Mouse (Mus musculus): ENCODE data around the gene Coq8b. TPM values are rescaled to one million over a fixed set of nuclear protein-coding genes. Genes with fewer than 3 reads are reported as not detected.
A peak's percentile ranks its signal among the peaks of the same experiment; 100 is the strongest.

The Coq8b gene
- polyA plus RNA-seq, 1 experiment from 2014 or later, result 23.4 TPM

- Histone ChIP-seq H3K9me3 (ENCODE audit: control insufficient read depth, low read length) (no peaks in the 10 kb centered on the region), H3K27me3 (ENCODE audit: control insufficient read depth, insufficient read depth, low read depth, low read length) (no peaks in the 10 kb centered on the region), H3K9ac (ENCODE audit: low read length) (no peak overlapping the region), H3K4me2 (ENCODE audit: low read depth, low read length) (no peak overlapping the region), H3K4me1 (replicated peaks; ENCODE audit: control insufficient read depth, insufficient read depth, low read length) (no peaks in the 10 kb centered on the region), H3K27ac (ENCODE audit: low read length) (no peak overlapping the region), H3K36me3 (ENCODE audit: control insufficient read depth, insufficient read depth, low read length) (peaks cover 36% of the 10 kb centered on the region), H3K4me3 (ENCODE audit: low read length) (no peak overlapping the region)
- ATAC-seq (ENCODE audit: low read depth), result no peak
- 81% methylated on average over 4 of the region's 4 CpGs for WGBS
Measured at GRCm38 (mm10) chr7:27274916-27275315, 42.1 kb downstream of the Coq8b start.

- Histone ChIP-seq H3K9ac (ENCODE audit: low read length) (no peak overlapping the region), H3K4me1 (replicated peaks; ENCODE audit: control insufficient read depth, insufficient read depth, low read length) (no peaks in the 10 kb centered on the region), H3K27me3 (ENCODE audit: control insufficient read depth, insufficient read depth, low read depth, low read length) (no peaks in the 10 kb centered on the region), H3K4me3 (ENCODE audit: low read length) (no peak overlapping the region), H3K27ac (ENCODE audit: low read length) (no peak overlapping the region), H3K36me3 (ENCODE audit: control insufficient read depth, insufficient read depth, low read length) (peaks cover 34% of the 10 kb centered on the region), H3K4me2 (ENCODE audit: low read depth, low read length) (no peak overlapping the region), H3K9me3 (ENCODE audit: control insufficient read depth, low read length) (no peaks in the 10 kb centered on the region)
- no peak for ATAC-seq (ENCODE audit: low read depth)
- 58% methylated on average over 7 of the region's 7 CpGs for WGBS
Measured at GRCm38 (mm10) chr7:27276021-27276420, 43.2 kb downstream of the Coq8b start.

- H3K4me1 ChIP-seq (replicated peaks; ENCODE audit: control insufficient read depth, insufficient read depth, low read length), result no peaks in the 10 kb centered on the region
- H3K36me3 ChIP-seq (ENCODE audit: control insufficient read depth, insufficient read depth, low read length), result peaks cover 32% of the 10 kb centered on the region
- H3K9ac ChIP-seq (ENCODE audit: low read length), result no peak overlapping the region
- no peaks in the 10 kb centered on the region for H3K27me3 ChIP-seq (ENCODE audit: control insufficient read depth, insufficient read depth, low read depth, low read length)
- 83% methylated on average over 3 of the region's 3 CpGs for WGBS
- ATAC-seq (ENCODE audit: low read depth), result no peak
- no peak overlapping the region for H3K4me3 ChIP-seq (ENCODE audit: low read length)
- no peak overlapping the region for H3K27ac ChIP-seq (ENCODE audit: low read length)
- no peak overlapping the region for H3K4me2 ChIP-seq (ENCODE audit: low read depth, low read length)
- no peaks in the 10 kb centered on the region for H3K9me3 ChIP-seq (ENCODE audit: control insufficient read depth, low read length)
Measured at GRCm38 (mm10) chr7:27277191-27277590, 44.4 kb downstream of the Coq8b start.

- Histone ChIP-seq H3K4me2 (ENCODE audit: low read depth, low read length) (no peak overlapping the region), H3K36me3 (ENCODE audit: control insufficient read depth, insufficient read depth, low read length) (peaks cover 24% of the 10 kb centered on the region), H3K27me3 (ENCODE audit: control insufficient read depth, insufficient read depth, low read depth, low read length) (0 out of 2 replicates have a peak, but pooled peaks cover 2% of the 10 kb centered on the region), H3K4me3 (ENCODE audit: low read length) (no peak overlapping the region), H3K9ac (ENCODE audit: low read length) (no peak overlapping the region), H3K4me1 (replicated peaks; ENCODE audit: control insufficient read depth, insufficient read depth, low read length) (peaks cover 9% of the 10 kb centered on the region), H3K9me3 (ENCODE audit: control insufficient read depth, low read length) (no peaks in the 10 kb centered on the region), H3K27ac (ENCODE audit: low read length) (no peak overlapping the region)
- no peak for ATAC-seq (ENCODE audit: low read depth)
- 56% methylated on average over 13 of the region's 13 CpGs for WGBS
Measured at GRCm38 (mm10) chr7:27281717-27282116, 48.9 kb downstream of the Coq8b start.

GRCm38 (mm10) chr7:27282225-27282624 is 49.4 kb downstream of the Coq8b start:
- peaks cover 9% of the 10 kb centered on the region for H3K4me1 ChIP-seq (replicated peaks; ENCODE audit: control insufficient read depth, insufficient read depth, low read length)
- H3K9me3 ChIP-seq (ENCODE audit: control insufficient read depth, low read length), result no peaks in the 10 kb centered on the region
- no peak for ATAC-seq (ENCODE audit: low read depth)
- H3K4me3 ChIP-seq (ENCODE audit: low read length), result no peak overlapping the region
- no peak overlapping the region for H3K9ac ChIP-seq (ENCODE audit: low read length)
- H3K27ac ChIP-seq (ENCODE audit: low read length), result no peak overlapping the region
- H3K27me3 ChIP-seq (ENCODE audit: control insufficient read depth, insufficient read depth, low read depth, low read length), result 0 out of 2 replicates have a peak, but pooled peaks cover 2% of the 10 kb centered on the region
- H3K4me2 ChIP-seq (ENCODE audit: low read depth, low read length), result no peak overlapping the region
- peaks cover 20% of the 10 kb centered on the region for H3K36me3 ChIP-seq (ENCODE audit: control insufficient read depth, insufficient read depth, low read length)
- WGBS, result 63% methylated on average over 4 of the region's 4 CpGs

GRCm38 (mm10) chr7:27284865-27285697 is 52.3 kb downstream of the Coq8b start:
- peak; percentile 73 for ATAC-seq (ENCODE audit: low read depth)
- Histone ChIP-seq H3K9me3 (ENCODE audit: control insufficient read depth, low read length) (peaks cover 4% of the 10 kb centered on the region; the same call in 1 of the 2 replicates), H3K27ac (ENCODE audit: low read length) (no peak overlapping the region), H3K4me3 (ENCODE audit: low read length) (peak overlapping the region; percentile 20), H3K27me3 (ENCODE audit: control insufficient read depth, insufficient read depth, low read depth, low read length) (0 out of 2 replicates have a peak, but pooled peaks cover 2% of the 10 kb centered on the region), H3K4me1 (replicated peaks; ENCODE audit: control insufficient read depth, insufficient read depth, low read length) (peaks cover 9% of the 10 kb centered on the region), H3K36me3 (ENCODE audit: control insufficient read depth, insufficient read depth, low read length) (peaks cover 13% of the 10 kb centered on the region), H3K9ac (ENCODE audit: low read length) (peak overlapping the region; percentile 21; the same call in 1 of the 2 replicates), H3K4me2 (ENCODE audit: low read depth, low read length) (peak overlapping the region; percentile 45)
- 2% methylated on average over 28 of the region's 28 CpGs for WGBS

- 3% methylated on average over 8 of the region's 8 CpGs for WGBS
- peaks cover 4% of the 10 kb centered on the region; the same call in 1 of the 2 replicates for H3K9me3 ChIP-seq (ENCODE audit: control insufficient read depth, low read length)
- ATAC-seq (ENCODE audit: low read depth), result peak; percentile 85
- no peak overlapping the region for H3K27ac ChIP-seq (ENCODE audit: low read length)
- peak overlapping the region; percentile 45 for H3K4me2 ChIP-seq (ENCODE audit: low read depth, low read length)
- H3K27me3 ChIP-seq (ENCODE audit: control insufficient read depth, insufficient read depth, low read depth, low read length), result 0 out of 2 replicates have a peak, but pooled peaks cover 2% of the 10 kb centered on the region
- no peak overlapping the region for H3K9ac ChIP-seq (ENCODE audit: low read length)
- H3K36me3 ChIP-seq (ENCODE audit: control insufficient read depth, insufficient read depth, low read length), result peaks cover 12% of the 10 kb centered on the region
- no peak overlapping the region for H3K4me3 ChIP-seq (ENCODE audit: low read length)
- H3K4me1 ChIP-seq (replicated peaks; ENCODE audit: control insufficient read depth, insufficient read depth, low read length), result peaks cover 9% of the 10 kb centered on the region
Measured at GRCm38 (mm10) chr7:27285698-27286066, 52.9 kb downstream of the Coq8b start.

GRCm38 (mm10) chr7:27288732-27289131 is 55.9 kb downstream of the Coq8b start:
- no peak overlapping the region for H3K4me3 ChIP-seq (ENCODE audit: low read length)
- H3K27ac ChIP-seq (ENCODE audit: low read length), result no peak overlapping the region
- no peak for ATAC-seq (ENCODE audit: low read depth)
- WGBS, result 83% methylated on average over 7 of the region's 7 CpGs
- H3K36me3 ChIP-seq (ENCODE audit: control insufficient read depth, insufficient read depth, low read length), result no peaks in the 10 kb centered on the region
- no peak overlapping the region for H3K4me2 ChIP-seq (ENCODE audit: low read depth, low read length)
- H3K9me3 ChIP-seq (ENCODE audit: control insufficient read depth, low read length), result peaks cover 4% of the 10 kb centered on the region; the same call in 1 of the 2 replicates
- H3K4me1 ChIP-seq (replicated peaks; ENCODE audit: control insufficient read depth, insufficient read depth, low read length), result peaks cover 20% of the 10 kb centered on the region
- no peak overlapping the region for H3K9ac ChIP-seq (ENCODE audit: low read length)
- H3K27me3 ChIP-seq (ENCODE audit: control insufficient read depth, insufficient read depth, low read depth, low read length), result 0 out of 2 replicates have a peak, but pooled peaks cover 2% of the 10 kb centered on the region

GRCm38 (mm10) chr7:27290555-27290954 is 57.7 kb downstream of the Coq8b start:
- Histone ChIP-seq H3K27ac (ENCODE audit: low read length) (no peak overlapping the region), H3K4me2 (ENCODE audit: low read depth, low read length) (no peak overlapping the region), H3K4me1 (replicated peaks; ENCODE audit: control insufficient read depth, insufficient read depth, low read length) (peaks cover 12% of the 10 kb centered on the region), H3K36me3 (ENCODE audit: control insufficient read depth, insufficient read depth, low read length) (no peaks in the 10 kb centered on the region), H3K9ac (ENCODE audit: low read length) (no peak overlapping the region), H3K9me3 (ENCODE audit: control insufficient read depth, low read length) (peaks cover 4% of the 10 kb centered on the region; the same call in 1 of the 2 replicates), H3K4me3 (ENCODE audit: low read length) (no peak overlapping the region), H3K27me3 (ENCODE audit: control insufficient read depth, insufficient read depth, low read depth, low read length) (no peaks in the 10 kb centered on the region)
- 62% methylated on average over 2 of the region's 2 CpGs for WGBS
- no peak for ATAC-seq (ENCODE audit: low read depth)
